Mouse (Mus musculus) left cerebral cortex, postnatal 4 days (tissue): ENCODE measurements at regions not wholly inside any gene's neighbourhood (a gene's known extent, or its start where the extent isn't known, plus 50 kb on each side); places are given as distances from the start of the nearest gene placed in this dataset.

ENCODE experiments used
- DNase-seq: peaks from one replicate; pipeline ENCODE4 v3.0.0-alpha.2; 2022
- intact Hi-C: fragments of 180-260 bp; cut with DNase I; formaldehyde crosslinking; loops from one replicate; pipeline ENCODE4 v1.15.1; 2025

DNA sequence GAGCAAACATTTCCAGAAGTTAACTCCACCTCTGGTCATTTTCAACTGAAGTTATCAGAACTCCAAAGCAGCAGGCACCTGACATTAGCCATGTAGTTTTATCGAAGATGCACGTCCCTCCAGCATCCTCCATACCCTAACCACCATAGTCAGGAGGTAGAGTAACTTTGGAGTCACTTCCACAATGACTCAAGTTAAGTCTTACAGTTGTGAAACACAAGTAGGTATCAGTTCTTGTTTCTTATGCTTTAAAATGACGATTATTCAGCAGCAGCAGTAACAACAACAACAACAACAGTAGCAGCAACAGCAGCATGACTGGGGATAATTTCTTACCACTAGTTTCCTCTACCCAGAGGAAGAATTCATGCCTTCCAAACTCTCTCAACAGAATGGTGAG is 51.3 kb upstream of the Tank start:
- intact Hi-C loops, result no loop called here
- no peak for DNase-seq

DNA sequence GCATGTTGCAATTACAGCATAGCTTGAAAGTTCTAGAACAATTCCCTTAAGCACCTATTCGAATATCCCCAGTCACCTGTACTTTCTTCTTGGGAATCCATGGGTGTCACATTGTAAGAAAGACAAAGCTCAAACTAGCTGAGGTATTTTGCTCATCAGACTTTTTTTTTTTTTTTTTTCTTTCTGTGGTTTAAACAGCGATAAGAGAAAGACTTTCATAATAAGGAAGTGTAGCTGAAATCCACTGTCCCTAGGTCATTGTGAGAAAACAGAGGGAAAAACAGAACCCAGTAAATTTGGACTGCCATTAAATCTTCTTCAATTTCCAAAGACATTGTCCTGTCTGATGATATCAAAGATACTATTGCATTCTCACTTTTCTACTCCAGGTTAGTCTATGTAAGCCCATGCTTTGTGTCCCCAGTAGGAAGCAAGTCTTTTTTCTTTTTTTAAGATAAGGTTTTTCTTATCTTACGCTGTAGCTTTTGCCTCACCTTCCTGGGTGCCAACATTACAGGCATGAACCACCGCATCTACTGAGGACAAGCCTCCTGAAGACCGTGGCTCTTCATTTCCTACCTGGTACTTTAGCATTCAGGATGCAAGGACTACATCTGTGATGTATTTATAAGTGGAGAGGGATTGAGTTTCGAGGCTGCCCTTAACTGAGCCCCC is 54.2 kb upstream of the Tank start:
- intact Hi-C loops, result no loop called here
- no peak for DNase-seq

DNA sequence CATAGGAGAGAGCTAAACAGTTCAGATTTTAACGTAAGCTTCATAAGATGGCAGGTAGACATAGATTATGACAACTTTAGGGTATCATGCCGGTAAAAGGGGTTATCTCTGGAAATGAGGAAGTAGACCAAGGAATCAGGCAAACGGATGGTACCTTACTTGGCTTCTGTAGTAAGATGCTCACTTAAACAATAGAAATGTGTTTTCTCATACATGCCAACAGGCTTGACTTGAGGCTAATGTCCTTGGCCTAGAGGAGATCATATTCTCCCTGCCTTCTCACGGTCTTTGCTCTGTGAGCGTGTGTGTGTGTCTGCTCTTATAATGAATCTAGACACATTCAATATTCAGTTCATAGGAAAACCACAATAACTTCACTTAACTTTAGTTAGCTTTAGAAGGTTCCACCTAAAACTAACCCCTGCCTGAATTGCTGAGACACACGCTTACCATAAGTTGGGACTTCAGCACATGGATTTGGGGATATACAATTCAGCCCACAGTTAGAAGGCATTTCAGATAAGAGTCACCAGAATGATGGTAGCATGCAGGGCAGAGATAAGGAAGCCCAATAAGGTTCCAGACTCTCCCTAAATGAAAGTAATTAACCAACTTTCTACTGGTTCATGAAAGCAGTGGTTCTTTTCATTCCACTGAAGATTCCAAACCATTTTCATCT is 63.8 kb upstream of the Tank start:
- intact Hi-C loops, result no loop called here
- no peak for DNase-seq

DNA sequence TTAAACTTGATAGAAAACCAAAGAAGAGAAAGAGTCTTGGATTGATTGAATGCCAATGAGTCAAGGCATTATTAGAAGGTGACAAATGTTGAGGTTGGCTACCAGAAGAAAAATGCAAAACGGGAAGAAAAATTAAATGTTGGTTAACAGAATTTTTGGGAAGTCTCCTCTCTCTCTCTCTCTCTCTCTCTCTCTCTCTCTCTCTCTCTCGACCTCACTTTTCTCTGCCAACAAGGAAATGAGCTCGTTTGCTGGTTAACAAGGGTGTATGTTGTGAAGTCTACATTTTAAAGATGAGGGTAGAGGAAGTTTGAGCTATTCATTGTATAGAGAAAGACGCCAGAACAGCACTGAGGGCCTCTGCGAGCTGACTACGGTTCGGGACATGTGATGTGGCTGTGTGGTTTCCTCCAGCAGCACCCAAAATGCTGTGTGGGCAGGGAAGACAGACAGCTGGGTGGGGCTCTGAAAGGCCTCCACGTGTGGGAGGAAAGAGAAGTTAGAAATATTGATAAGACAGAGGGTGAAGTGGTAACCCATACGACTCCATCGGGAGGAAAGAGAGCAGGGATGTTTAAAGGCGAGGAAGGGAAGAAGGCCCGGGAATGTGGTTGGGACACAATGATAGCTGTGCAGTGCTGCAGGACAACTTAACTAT is 64.5 kb upstream of the Tank start:
- intact Hi-C loops, result no loop called here
- DNase-seq, result no peak

DNA sequence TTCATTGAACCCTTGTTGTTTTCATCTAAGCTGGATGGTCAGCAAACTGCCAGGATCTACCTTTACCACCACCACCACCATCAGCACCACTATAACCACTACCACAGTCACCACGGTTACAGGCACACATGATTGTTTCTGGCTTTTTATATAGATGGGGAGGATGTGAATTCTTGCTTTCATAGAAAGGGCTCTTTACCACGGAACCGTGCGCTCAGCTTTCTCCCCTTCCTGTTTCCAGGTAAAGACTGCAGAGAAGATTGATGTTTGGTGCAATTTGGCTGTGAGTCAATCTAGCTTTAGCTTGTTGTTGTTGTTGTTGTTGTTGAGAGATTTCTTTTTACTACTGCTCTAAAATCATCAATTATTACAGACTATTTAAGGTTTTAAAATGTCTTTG is 74.8 kb upstream of the Tank start:
- DNase-seq, result no peak
- intact Hi-C loops, result no loop called here

DNA sequence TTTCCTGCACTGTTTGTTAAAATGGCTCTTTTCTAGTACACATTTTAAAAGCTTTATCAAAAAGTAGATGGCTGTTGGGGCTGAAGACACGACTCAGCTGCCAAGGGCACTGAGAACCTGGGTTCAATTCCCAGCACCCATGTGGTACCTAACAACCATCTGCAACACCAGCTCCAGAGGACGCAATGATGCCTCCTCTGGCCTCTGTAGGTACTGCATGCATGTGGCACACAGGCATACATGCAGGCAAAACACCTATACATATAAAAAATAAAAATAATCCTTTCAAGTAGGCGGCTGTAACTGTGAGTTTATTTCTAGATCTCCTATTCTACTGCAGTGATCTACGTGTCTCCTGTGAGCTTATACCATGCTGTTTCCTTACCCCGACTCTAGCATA is 76.5 kb upstream of the Tank start:
- intact Hi-C loops, result no loop called here
- no peak for DNase-seq

DNA sequence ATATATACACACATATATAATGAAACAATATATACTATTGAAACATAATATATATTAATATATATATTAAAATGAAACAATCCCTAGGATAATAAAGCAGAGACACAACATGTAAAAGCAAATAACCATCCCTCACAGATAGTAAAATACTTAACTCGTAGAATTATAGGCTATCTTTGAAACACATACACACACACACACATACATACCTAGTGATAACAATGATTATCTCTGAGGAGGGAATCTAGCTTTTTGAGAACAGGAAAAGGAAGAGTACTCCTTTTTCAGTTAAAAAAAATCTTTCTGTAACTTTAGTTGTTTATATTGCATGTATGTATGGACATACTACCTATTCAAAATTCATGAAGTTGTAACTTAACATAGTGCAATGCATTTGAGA is 79.1 kb upstream of the Tank start:
- DNase-seq, result no peak
- intact Hi-C loops, result no loop called here

DNA sequence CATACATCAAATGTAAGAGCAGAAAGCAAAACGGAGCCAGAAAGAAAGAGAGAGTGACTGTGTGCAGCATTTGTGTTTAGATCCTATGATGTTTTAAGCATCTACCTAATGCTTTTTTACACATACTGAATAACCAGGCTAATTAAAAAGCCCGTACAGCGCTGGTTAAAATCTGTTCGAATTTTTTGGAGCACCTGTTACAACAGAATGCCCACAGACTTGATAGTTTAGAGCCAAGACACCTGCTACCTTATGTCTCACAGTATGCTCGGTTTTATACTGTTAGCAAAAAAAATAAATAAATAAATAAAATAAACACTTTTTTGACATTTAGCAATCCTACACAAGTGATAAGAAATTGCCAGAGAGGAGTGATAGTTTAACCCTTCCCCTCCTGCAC is 80.5 kb upstream of the Tank start:
- intact Hi-C loops, result no loop called here
- no peak for DNase-seq

DNA sequence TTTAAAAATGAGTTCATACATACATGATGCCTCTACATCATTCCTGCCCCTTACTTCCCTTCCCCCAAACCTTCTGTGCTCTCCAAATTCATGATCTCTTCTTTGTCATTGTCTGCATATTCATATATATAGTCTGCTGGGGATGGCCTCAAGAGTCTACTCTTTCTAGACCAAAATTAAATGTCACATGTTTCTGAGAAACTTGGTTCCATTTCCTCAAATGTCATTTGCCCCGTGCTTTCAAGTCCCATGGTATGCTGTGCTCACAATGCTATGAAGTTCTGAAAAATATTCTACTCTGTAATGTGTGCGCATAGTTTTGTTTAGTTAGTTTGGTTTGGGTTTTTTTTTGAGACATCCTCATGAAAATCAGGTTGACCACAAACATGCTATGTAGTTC is 81.4 kb upstream of the Tank start:
- intact Hi-C loops, result no loop called here
- DNase-seq, result no peak

DNA sequence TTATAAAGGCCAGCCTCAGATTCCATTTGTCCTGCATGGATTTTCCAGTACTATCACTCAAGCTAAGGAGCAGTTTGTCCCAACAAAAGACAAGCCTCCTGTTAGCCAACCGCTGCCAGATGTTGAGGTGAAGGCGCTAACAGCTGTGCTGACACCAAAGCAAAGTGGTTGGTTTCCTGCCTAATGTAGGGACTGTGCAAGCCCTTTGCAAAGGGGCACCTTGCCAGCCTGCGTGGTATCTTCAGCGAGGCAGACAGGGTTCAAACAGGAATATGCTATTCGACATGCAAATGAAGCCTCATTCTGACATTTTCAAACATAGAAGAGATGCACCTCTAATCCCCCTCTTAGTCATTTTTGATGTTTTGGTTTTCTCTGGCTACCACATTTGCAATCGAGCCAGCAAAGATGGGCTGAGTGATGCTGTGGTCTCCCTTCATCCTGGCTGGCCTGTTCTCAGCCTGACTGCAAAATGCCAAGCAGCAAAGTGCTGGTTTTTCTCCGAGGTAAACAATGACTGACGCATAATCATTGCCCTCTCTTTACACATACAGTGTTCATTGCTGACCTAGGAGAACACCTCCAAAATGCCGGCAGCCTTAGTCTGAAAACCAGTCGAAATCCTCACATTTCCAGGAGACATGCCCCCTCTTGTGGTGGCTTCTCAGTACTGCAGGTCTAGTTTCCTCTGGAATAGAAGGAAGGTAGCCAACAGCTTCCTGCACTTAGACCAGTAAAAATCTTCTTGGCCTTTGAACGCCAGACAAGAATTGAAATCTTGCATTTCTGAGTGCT is 84.3 kb upstream of the Tank start:
- peak; percentile 85 for DNase-seq
- intact Hi-C loops, result no loop called here

DNA sequence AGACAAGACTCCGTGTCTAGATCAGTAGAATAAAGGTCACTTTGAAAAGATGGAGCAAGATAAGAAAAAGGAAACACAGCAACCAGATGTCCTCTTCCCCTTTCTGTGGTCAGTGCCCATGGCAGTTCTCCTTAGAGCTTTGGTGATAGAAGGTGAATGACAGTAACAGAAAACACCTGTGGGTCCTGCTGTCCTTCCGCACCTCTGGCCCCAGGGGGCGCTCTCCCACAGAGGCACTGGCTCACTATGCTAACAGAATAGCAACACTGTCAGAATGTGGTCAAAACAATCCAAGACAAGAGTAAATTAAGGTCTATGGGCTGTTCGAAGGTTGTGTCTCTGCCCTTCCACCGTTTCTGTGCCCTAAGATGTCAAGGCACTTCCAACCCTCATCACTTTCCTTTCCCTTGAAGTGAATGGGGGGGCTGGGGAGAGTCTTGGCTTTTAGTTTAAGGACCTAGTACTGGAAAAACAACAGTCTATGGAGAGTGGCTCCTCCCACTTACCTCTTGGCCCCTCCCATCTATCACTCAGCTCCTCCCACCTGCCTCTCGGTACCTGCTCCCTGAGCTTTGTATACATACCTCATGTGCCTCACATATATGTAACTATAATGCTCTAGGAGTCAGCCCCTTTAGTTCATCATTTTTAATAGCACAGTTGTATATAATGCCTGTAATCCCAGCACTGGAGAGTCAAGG is 86.2 kb upstream of the Tank start:
- intact Hi-C loops, result no loop called here
- DNase-seq, result peak; percentile 27

DNA sequence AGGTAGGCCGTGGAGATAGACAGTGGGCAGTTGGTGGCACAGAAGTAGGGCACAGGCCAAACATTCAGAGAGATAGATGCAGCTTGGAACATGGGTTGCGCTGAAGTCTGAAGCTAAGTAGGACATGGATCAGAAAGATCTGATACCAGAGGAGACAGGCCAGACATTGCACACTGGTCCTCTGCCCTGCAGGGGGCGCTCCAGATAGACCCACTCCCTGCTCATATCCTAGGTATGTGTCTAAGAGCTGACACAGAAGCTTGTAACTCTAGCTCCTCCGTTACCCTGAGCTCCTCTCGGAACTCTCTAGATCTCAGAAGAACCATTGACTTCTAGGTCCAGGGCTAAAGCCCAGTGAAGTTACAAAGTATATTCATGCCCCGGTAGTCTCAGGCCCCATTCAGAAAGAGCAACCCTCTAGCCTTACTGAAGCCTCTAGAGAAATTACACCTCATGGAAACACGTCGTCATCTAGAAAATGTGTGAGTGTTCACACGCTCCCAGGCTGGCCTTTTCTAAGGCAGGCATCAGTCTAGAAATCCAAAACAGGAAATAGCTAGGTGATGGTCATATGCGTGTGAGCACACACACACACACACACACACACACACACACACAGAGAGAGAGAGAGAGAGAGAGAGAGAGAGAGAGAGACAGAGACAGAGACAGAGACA is 87.8 kb upstream of the Tank start:
- intact Hi-C loops, result no loop called here
- no peak for DNase-seq

DNA sequence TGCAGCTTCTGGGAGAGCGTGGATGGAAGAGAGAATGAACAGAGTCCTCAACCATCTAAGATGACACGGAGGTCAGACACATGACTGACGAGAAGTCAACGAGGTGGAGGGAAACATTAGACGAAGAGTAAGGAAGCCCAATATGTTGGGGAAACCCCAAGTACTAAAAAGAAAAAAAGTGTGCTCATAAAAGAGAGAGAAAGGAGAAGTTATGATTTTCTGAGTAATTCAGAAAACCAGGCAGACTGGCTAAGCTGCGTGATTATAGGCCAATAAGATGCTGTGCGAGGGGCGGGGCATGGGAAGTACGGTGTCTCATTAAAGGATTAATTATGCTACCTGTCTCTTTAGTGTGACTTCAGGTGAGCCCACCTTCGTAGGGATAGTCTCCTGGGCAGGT is 88.6 kb upstream of the Tank start:
- no peak for DNase-seq
- intact Hi-C loops, result no loop called here

DNA sequence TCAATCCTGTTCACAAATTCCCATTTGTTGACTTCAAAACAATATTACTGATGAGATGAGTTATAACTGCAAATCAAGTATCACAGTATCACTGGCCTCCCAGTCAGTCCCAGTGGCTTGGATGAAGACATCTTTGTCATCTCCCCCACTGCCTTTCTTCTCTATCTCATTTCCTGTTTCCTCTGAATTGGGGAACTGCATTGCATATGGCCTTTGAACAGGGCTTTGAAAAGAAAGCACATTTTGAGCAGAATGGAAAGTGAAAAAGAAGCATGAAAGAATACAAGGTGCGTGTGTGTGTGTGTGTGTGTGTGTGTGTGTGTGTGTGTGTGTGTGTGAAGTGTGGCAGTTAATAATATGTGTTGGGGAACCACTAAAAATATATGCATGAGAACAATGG is 94.6 kb upstream of the Tank start:
- no peak for DNase-seq
- intact Hi-C loops, result no loop called here

DNA sequence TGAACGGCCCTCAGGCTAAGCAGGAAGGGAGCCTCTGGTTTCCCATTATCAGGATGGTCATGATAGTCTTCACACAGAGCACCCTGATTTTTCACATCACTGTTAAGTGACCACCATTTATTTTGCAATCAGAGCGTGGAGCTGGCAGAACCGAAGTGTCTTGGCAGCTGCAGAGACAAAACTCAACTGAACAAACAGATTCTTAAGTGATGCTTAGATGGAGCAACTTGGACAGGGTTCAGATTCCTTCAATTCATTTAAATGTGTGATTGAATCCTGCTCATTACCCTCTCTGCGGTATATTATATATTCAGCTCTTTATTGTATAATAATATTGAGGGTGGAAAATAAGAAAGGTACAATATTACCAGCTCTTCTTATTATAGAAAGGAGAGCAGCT is 101.7 kb upstream of the Tank start:
- DNase-seq, result no peak
- intact Hi-C loops, result no loop called here

DNA sequence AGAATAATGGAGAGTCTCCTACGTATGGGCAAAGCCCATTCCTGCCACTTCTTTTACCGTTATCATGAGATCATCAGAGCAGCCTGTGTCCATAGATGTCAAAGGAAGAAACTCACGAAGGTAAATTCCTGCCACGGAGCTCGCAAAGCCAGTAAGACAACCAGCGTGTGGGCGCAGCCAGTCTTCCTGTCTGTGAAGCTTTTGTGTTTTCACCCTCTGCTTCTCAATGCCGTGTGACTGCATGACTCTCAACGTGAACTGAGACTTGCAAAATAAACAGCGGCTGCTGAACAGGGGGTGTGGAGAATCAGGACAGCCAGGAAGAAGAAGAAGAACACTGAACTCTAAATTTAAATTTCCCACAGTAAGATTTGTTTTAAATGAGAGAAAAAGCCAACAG is 103.8 kb upstream of the Tank start:
- intact Hi-C loops, result no loop called here
- DNase-seq, result no peak

DNA sequence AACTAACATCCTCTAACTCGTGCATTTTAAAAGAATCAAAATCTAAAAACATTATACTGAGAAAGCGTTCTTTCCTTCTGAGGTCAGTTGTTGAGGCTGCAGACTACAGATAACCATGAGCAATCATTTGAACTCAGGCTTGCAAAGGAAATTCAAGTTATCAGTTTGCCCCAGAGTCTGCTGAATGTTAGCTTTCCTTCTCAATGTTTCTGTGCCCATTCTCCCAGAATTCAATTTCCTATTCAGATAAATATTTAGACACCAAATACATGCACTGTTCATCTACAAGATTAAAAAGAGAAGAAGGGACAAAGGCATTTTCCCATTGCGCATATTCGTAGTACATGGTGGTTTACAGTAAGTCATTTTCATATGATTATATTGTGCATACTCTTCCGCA is 107.9 kb upstream of the Tank start:
- intact Hi-C loops, result no loop called here

DNA sequence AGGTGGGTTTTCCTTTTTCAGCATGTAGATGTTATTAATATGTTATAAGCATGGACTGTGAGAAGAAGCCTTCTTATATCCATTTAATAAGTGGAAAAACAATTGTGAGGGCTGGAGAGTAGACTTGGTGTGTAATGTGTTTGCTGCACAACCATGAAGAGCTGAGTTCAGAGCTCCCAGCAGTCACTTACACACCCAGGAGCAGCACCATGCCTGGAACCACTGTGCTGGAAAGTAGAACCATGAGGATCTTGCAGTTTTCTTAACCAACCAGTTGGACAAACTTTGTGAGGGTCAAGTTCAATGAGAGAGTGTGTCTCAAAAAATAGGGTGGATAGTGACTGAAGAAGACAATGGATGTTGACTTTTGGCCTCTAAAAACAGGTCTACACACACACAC is 108.3 kb upstream of the Tank start:
- intact Hi-C loops, result no loop called here
- DNase-seq, result no peak

More for the DNA sequence above, 107.9 kb upstream of the Tank start:
- DNase-seq, result no peak

DNA sequence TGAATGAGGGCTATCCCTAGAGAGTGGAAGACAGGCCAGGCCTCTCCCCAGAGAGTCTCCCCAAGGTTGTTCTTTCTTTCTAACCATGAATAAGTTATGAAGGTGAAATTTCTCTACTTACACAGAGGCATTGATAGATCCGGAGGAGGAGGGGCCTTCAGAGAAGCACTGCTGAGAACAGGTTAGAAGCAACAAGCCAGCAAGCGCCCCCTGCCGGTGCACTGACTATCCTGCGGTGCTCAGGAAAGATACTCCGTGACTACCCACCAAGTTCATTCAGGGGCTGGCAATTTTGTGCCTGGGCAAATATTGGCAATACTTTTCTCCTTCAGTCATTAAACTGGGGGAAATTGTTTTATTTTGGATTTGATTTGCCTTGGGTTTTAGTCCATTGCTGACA is 122.5 kb upstream of the Tank start:
- DNase-seq, result peak; percentile 64
- intact Hi-C loops, result no loop called here

DNA sequence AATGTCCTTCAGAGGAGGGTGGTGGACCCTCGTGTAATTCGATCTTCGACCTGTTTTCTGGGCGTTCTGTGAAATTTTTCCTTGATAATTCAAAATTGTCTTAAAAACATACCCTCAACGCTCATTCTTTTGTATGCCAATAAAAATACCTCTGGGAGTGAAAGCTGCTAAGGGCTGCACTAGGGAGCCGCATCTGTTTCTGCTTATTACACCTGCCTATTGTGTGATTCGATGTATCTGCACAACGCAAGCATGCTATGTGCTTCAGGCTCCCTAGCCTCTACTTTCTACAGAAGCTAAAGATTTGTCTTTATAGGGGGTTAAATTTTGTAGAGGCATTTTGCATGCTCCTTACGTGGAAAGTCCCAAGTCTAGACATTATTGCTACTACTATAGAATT is 123.7 kb upstream of the Tank start:
- DNase-seq, result no peak
- intact Hi-C loops, result no loop called here
